Mouse (Mus musculus): ENCODE data around the gene Chka. TPM values are rescaled to one million over a fixed set of nuclear protein-coding genes. Genes with fewer than 3 reads are reported as not detected.

The Chka gene
- polyA plus RNA-seq (2017; shearing (Covaris generic)): 56.2 TPM

DNA sequence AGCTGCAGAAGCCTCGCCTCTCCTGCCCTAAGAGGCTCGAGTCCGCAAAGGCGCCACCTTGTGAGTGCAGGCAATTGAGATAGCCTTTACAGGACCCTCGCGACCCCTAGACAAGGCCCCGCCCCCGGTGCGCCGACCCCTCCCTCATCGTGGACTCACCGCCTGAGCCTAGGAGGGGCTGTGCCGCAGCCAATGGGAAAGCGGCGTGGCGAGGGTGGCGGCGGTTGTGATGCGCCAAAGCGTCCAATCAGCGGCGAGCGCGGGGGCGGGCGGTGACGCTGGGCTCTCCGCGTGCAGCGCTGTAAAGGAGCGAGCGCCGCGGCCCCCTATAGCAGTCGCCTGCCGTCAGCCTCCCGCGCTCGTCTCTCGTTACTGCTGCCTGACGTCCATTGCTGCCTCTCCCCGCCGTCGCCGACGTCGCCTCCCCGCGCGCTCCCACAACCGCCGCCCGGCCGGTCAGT is at the start of gene Chka:
Gene Chka (plus strand): TSS at position 272 of the 461 bp plus-strand sequence.

DNA sequence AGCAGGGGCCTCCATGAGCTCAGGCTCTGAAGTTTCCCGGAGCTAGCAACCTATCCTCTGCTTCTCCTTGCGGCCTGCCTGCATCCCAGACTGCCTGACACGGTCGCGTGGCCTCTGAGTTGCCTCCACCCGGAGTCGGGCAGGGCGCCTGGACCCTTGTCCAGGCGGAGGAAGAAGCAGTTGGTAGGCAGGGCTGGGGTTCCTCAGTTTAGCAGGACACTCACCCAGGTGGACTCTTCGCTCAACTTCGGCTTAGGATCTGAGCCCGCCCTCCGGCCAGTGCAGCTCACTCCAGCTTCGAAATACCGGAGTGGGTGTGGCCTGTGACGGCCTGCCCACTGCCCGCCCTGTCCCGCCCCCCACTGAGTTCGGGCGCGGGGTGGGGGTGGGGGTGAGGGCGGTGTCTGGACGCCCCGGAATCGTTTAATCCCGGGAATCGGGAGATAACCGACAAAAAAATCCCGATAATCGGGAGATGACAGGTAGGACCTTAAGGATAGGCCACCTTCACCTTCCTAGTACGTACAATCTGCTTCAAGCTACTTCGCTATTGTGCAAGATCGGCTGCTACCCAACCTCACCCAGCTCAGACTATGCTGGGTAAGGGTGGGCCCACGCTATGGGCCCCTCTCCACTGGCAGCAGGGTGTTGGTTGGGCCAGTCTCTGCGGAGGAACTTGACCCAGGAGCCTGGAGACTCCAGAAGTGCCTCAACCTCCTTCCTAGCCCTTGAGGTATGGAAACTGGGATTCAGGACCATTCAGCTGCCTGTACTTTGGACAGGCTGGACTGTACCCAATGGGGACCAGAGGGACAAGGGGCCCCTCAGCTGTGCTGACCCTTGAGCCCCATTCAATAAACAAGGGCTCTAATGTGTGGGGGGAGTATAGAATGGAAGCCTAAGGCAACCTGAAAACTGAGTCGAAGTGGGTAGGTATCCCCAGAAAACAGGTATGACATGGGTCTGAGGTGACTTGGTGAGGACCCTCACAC is 55.5 kb downstream of the Chka start, which contains the start of gene Tcirg1:
Gene Tcirg1 (minus strand): TSS at position 339 of the 992 bp plus-strand sequence.

DNA sequence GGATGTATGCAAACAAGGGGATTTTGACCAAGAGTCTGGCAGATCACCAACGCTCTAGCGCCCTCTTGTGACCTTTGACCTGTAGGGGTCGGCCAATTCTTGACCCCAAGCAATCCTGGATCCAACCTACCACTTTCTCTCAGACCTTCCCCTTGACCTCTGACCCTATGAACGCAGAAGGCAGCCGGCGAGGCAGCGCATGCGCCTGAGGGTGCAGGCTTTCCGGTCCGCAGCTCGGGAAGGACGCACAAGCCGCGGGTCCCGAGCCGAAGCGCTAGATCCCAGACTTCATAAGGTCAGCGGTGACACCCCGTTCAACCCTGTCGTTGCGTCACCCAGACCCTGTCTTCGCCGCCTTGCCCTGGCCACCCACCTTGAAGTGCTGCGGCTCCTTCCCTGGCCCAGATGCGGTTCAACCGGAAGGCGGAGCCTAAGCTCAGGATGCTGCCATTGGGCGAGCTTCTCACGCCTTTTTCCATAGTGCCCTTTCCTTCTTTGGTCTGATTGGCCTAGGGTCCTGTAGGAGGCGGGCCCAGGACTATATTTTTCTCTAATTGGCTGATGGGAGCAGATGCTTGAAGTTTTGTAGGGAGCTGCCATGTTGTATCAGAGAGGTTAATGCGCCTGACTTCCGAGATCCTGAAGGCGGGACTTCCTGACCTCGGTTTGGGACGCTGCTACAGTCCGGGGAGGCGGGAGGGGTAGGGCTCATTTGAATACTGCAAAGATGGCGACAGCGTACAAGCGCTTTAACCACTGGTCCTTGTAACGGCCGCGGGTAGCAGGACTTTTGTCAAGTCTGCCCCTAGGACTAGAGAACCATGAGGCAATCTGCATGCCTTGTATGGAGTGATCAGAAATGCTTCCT is 61.0 kb downstream of the Chka start, which contains the start of gene Ndufs8:
Gene Ndufs8 (minus strand): TSS at position 438 of the 868 bp plus-strand sequence.

DNA sequence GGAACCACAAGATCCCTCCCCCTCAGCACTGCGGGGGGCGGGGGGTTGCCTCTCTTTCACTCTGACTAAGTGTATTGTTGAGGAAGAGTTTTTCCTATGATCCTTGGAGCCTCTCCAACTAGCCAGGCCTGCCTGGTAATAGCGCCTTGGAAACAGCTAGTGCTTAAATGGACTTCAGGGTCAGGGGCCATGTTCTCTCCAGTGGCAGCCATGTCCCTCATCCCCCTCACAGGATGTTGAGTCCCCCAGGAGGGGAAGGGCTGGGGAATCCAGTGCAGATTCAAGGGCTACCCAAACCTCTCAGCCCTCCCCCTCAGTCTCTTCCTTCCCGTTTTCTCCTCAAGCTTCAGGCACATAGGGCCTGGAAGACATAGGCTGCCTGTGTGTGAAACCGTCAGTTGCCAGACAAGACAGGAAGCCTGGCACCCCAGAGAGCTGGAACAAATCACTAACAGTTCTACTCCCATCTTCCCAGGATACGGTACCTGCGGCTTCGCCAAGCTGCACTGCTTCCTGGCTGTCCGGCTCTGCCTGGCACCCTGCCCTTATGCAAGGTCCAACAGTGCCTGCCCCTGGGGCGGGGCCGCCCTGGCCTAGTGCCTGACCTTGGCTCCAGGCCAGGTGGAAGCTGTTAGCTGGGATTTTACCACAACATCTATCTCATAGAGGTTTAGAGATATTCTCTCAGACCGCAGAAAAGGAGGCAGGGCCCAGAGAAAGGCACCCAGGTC is 77.8 kb downstream of the Chka start, which contains the start of gene Aldh3b1:
Gene Aldh3b1 (minus strand): TSS at position 598 of the 731 bp plus-strand sequence.

DNA sequence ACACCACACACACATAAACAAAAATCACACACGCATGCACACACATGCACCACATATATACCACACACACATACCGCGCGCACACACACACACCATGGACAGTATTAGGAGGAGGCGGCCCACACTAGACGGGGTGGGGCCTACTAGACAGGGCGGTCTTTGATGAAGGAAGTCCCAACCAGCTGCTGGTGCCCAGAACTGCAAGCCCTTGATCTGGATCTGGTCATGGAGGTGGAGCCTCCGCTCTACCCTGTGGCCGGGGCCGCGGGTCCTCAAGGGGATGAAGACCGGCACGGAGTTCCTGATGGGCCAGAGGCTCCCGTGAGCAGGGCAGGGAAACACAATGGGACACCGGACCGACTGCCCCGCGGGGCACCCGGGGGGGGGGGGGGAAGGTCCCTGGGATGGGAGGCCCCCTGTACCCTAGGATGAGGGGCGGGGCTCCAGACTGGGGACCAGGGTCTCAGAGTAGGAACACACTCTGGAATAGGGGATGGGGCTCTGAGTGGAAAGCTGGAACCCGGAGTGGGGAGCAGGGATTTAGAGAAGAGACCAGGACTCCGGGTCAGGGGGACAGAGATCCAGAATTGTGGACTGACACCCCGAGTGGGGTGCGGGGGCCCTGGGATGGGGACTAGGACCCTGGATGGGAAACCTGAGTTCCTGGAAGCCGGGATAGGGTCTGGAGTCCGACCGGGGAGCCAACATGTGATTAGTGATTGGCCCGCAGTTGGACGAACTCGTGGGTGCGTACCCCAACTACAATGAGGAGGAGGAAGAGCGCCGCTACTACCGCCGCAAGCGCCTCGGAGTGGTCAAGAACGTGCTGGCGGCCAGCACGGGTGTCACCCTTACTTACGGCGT is 83.7 kb downstream of the Chka start, which contains the start of gene Unc93b1:
Gene Unc93b1 (plus strand): TSS at position 155 of the 864 bp plus-strand sequence.

Other genes with a start within 250 kb of the Chka start
- gene Lrp5, start 165.2 kb upstream of the Chka start, polyA plus RNA-seq (2017; shearing (Covaris generic)): 0.92 TPM
- gene 1810055G02Rik, start 143.5 kb upstream of the Chka start, polyA plus RNA-seq (2017; shearing (Covaris generic)): 17.9 TPM
- 113 TPM for gene Kmt5b, start 84.4 kb upstream of the Chka start, polyA plus RNA-seq (2017; shearing (Covaris generic))
- 54.4 TPM for gene Tcirg1, start 55.4 kb downstream of the Chka start, polyA plus RNA-seq (2017; shearing (Covaris generic))
- 91.3 TPM for gene Ndufs8, start 61.0 kb downstream of the Chka start, polyA plus RNA-seq (2017; shearing (Covaris generic))
- gene Aldh3b1, start 78.0 kb downstream of the Chka start, polyA plus RNA-seq (2017; shearing (Covaris generic)): not detected
- 7.5 TPM for gene Unc93b1, start 83.4 kb downstream of the Chka start, polyA plus RNA-seq (2017; shearing (Covaris generic))
- gene Aldh3b3, start 106.9 kb downstream of the Chka start, polyA plus RNA-seq (2017; shearing (Covaris generic)): not detected
- not detected for gene Aldh3b2, start 120.6 kb downstream of the Chka start, polyA plus RNA-seq (2017; shearing (Covaris generic))
- gene Acy3, start 134.8 kb downstream of the Chka start, polyA plus RNA-seq (2017; shearing (Covaris generic)): not detected
- gene Tbx10, start 141.0 kb downstream of the Chka start, polyA plus RNA-seq (2017; shearing (Covaris generic)): not detected
- 14.6 TPM for gene Nudt8, start 148.8 kb downstream of the Chka start, polyA plus RNA-seq (2017; shearing (Covaris generic))
- gene Gm49405, start 148.9 kb downstream of the Chka start, polyA plus RNA-seq (2017; shearing (Covaris generic)): 2.4 TPM
- gene Doc2g, start 151.5 kb downstream of the Chka start, polyA plus RNA-seq (2017; shearing (Covaris generic)): 3.3 TPM
- 141 TPM for gene Ndufv1, start 161.0 kb downstream of the Chka start, polyA plus RNA-seq (2017; shearing (Covaris generic))
- 324 TPM for gene Gstp1, start 186.2 kb downstream of the Chka start, polyA plus RNA-seq (2017; shearing (Covaris generic))
- gene Gstp2, start 194.2 kb downstream of the Chka start, polyA plus RNA-seq (2017; shearing (Covaris generic)): 0.68 TPM
- gene Gstp3, start 207.8 kb downstream of the Chka start, polyA plus RNA-seq (2017; shearing (Covaris generic)): 51.2 TPM
- gene Cabp2, start 229.8 kb downstream of the Chka start, polyA plus RNA-seq (2017; shearing (Covaris generic)): not detected
- gene Cdk2ap2, start 245.4 kb downstream of the Chka start, polyA plus RNA-seq (2017; shearing (Covaris generic)): 471 TPM
- 270 TPM for gene Pitpnm1, start 248.2 kb downstream of the Chka start, polyA plus RNA-seq (2017; shearing (Covaris generic))

Measured in naive thymus-derived CD4-positive, alpha-beta T cell, adult 5 months (primary cell).